Mouse (Mus musculus) spleen, postnatal 10 days (tissue): Measurements from ENCODE around the gene Ankrd6.
"Not testable (repeated sequence)": the region's sequence is repeated elsewhere in the genome, so short reads cannot be mapped to it uniquely, and the experiment has no call there.

Experiments used
- DNase-seq, 2 experiments: peaks; one replicate each; pipeline ENCODE4 v3.0.0; 2021 to 2022; ENCODE audit warnings: low spot score in 2 of 2

The Ankrd6 gene

GRCm38 (mm10) chr4:32950356-32951034, at the start of gene Ankrd6:
Ankrd6 (minus strand) TSS chr4:32950841.
- DNase-seq, result peak; percentile 75 to 83

GRCm38 (mm10) chr4:32998996-32999395, 48.4 kb upstream of the Ankrd6 start:
- DNase-seq, result no peak

GRCm38 (mm10) chr4:32997571-32997970, 46.9 kb upstream of the Ankrd6 start:
- no peak for DNase-seq

GRCm38 (mm10) chr4:32996083-32996482, 45.4 kb upstream of the Ankrd6 start:
- no peak for DNase-seq

GRCm38 (mm10) chr4:32994168-32994567, 43.5 kb upstream of the Ankrd6 start:
- DNase-seq, result no peak

- no peak for DNase-seq
Measured at GRCm38 (mm10) chr4:32989346-32989745, 38.7 kb upstream of the Ankrd6 start.

- DNase-seq, result peak in 1 of 2 experiments; percentile 58
Measured at GRCm38 (mm10) chr4:32987006-32987405, 36.4 kb upstream of the Ankrd6 start.

GRCm38 (mm10) chr4:32985684-32986083, 35.0 kb upstream of the Ankrd6 start:
- no peak for DNase-seq

GRCm38 (mm10) chr4:32984801-32985675, 34.4 kb upstream of the Ankrd6 start:
- DNase-seq, result peak in 1 of 2 experiments; percentile 31

GRCm38 (mm10) chr4:32984242-32984641, 33.6 kb upstream of the Ankrd6 start:
- no peak for DNase-seq

GRCm38 (mm10) chr4:32983176-32984155, 32.8 kb upstream of the Ankrd6 start:
- peak; percentile 37 to 57 for DNase-seq

- DNase-seq, result peak in 1 of 2 experiments; percentile 12
Measured at GRCm38 (mm10) chr4:32982716-32983175, 32.1 kb upstream of the Ankrd6 start, which contains the start of gene Rragd. Rragd (plus strand) TSS chr4:32983037.

- no peak for DNase-seq
Measured at GRCm38 (mm10) chr4:32982041-32982715, 31.5 kb upstream of the Ankrd6 start.

GRCm38 (mm10) chr4:32981617-32982016, 31.0 kb upstream of the Ankrd6 start:
- DNase-seq, result no peak

- DNase-seq, result no peak
Measured at GRCm38 (mm10) chr4:32980061-32980460, 29.4 kb upstream of the Ankrd6 start.

GRCm38 (mm10) chr4:32977331-32977730, 26.7 kb upstream of the Ankrd6 start:
- DNase-seq, result no peak

GRCm38 (mm10) chr4:32964619-32965018, 14.0 kb upstream of the Ankrd6 start:
- not testable (repeated sequence) for DNase-seq

GRCm38 (mm10) chr4:32961394-32961793, 10.8 kb upstream of the Ankrd6 start:
- no peak for DNase-seq

GRCm38 (mm10) chr4:32956423-32956822, 5.8 kb upstream of the Ankrd6 start:
- no peak for DNase-seq

GRCm38 (mm10) chr4:32952681-32953080, 2.0 kb upstream of the Ankrd6 start:
- no peak for DNase-seq
